Mouse (Mus musculus) MEL (cell line): Measurements from ENCODE around the gene Ypel4. TPM values are rescaled to one million over a fixed set of nuclear protein-coding genes. Genes with fewer than 3 reads are reported as not detected.

Experiments used
- DNase-seq: peaks from one replicate; pipeline ENCODE4 v3.0.0; 2011; ENCODE audit warnings: low read depth, low spot score
- H3K27ac ChIP-seq: 2 replicates; pipeline ENCODE4 v1.5.1; 2012; ENCODE audit warnings: low read depth, mild to moderate bottlenecking, control low read depth, low read length, moderate library complexity; ENCODE audit not compliant: control insufficient read depth
- H3K27me3 ChIP-seq, 2 experiments: fragments of 150-350 bp in 1 of 2; sonication (generic) in 1 of 2; 2 replicates each; pipeline ENCODE4 v1.6.1; 2012; ENCODE audit warnings: low read length in 2 of 2, mild to moderate bottlenecking in 2 of 2, improper control_type of control experiment in 1 of 2, moderate library complexity in 1 of 2; ENCODE audit not compliant: insufficient read depth in 2 of 2, control insufficient read depth in 1 of 2
- H3K36me3 ChIP-seq, 2 experiments: 2 replicates each; pipeline ENCODE4 v1.6.1; 2012 to 2014; ENCODE audit warnings: low read length in 2 of 2, improper control_type of control experiment in 1 of 2, inconsistent platforms in 1 of 2, mild to moderate bottlenecking in 1 of 2; ENCODE audit not compliant: insufficient read depth in 2 of 2, control insufficient read depth in 1 of 2
- H3K4me1 ChIP-seq, 2 experiments: fragments of 150-350 bp in 1 of 2; sonication (generic) in 1 of 2; 2 replicates each; pipeline ENCODE4 v1.6.1; 2012; ENCODE audit warnings: low read length in 2 of 2, improper control_type of control experiment in 1 of 2, mild to moderate bottlenecking in 1 of 2; ENCODE audit not compliant: insufficient read depth in 2 of 2, control insufficient read depth in 1 of 2
- H3K4me3 ChIP-seq, 2 experiments: fragments of 150-350 bp in 1 of 2; sonication (generic) in 1 of 2; 2 replicates each; pipeline ENCODE4 v1.5.1; 2012; ENCODE audit warnings: low read depth in 2 of 2, low read length in 2 of 2, mild to moderate bottlenecking in 2 of 2, moderate library complexity in 2 of 2, control low read depth in 1 of 2, improper control_type of control experiment in 1 of 2; ENCODE audit not compliant: control insufficient read depth in 1 of 2, insufficient read depth in 1 of 2
- H3K79me2 ChIP-seq: 2 replicates; pipeline ENCODE4 v1.6.1; 2012; ENCODE audit warnings: mild to moderate bottlenecking, low read length, moderate library complexity; ENCODE audit not compliant: control insufficient read depth, poor library complexity, insufficient read depth
- H3K9ac ChIP-seq: 2 replicates; pipeline ENCODE4 v1.6.1; 2012; ENCODE audit warnings: low read depth, mild to moderate bottlenecking, control low read depth, low read length, moderate library complexity; ENCODE audit not compliant: control insufficient read depth, poor library complexity, severe bottlenecking
- H3K9me3 ChIP-seq: fragments of 150-350 bp; sonication (generic); replicated peaks from 2 replicates; pipeline ENCODE4 v1.6.1; 2012; ENCODE audit warnings: mild to moderate bottlenecking, low read length, improper control_type of control experiment, moderate library complexity; ENCODE audit not compliant: insufficient read depth
- CHD1 ChIP-seq: IDR thresholded peaks from 2 replicates; pipeline ENCODE4 v1.6.1; 2012; ENCODE audit warnings: low read depth, mild to moderate bottlenecking, inconsistent platforms, low read length, improper control_type of control experiment
- CHD2 ChIP-seq: IDR thresholded peaks from 2 replicates; pipeline ENCODE4 v1.6.1; 2011; ENCODE audit warnings: low read length, improper control_type of control experiment
- ELF1 ChIP-seq: IDR thresholded peaks from 2 replicates; pipeline ENCODE4 v1.6.1; 2014; ENCODE audit warnings: low read depth, mild to moderate bottlenecking, inconsistent platforms, low read length, improper control_type of control experiment, moderate library complexity
- EP300 ChIP-seq, 2 experiments: IDR thresholded peaks; 2 replicates each; pipeline ENCODE4 v1.6.1; 2011; ENCODE audit warnings: improper control_type of control experiment in 2 of 2, low read length in 2 of 2, low read depth in 1 of 2, mild to moderate bottlenecking in 1 of 2
- ETS1 ChIP-seq: IDR thresholded peaks from 2 replicates; pipeline ENCODE4 v1.6.1; 2012; ENCODE audit warnings: low read depth, mild to moderate bottlenecking, inconsistent platforms, low read length, improper control_type of control experiment, moderate library complexity
- GATA1 ChIP-seq: IDR thresholded peaks from 2 replicates; pipeline ENCODE4 v1.6.1; 2011; ENCODE audit warnings: low read depth, low read length, improper control_type of control experiment
- HCFC1 ChIP-seq: IDR thresholded peaks from 2 replicates; pipeline ENCODE4 v1.6.1; 2012; ENCODE audit warnings: low read depth, mild to moderate bottlenecking, inconsistent platforms, low read length, improper control_type of control experiment, moderate library complexity
- JUND ChIP-seq: IDR thresholded peaks from 2 replicates; pipeline ENCODE4 v1.6.1; 2011; ENCODE audit warnings: low read depth, mild to moderate bottlenecking, improper control_type of control experiment, low read length
- MAFK ChIP-seq: IDR thresholded peaks from 2 replicates; pipeline ENCODE4 v1.6.1; 2011; ENCODE audit warnings: low read depth, mild to moderate bottlenecking, low read length, improper control_type of control experiment, borderline replicate concordance
- MAX ChIP-seq: IDR thresholded peaks from 2 replicates; pipeline ENCODE4 v1.6.1; 2011; ENCODE audit warnings: low read length, improper control_type of control experiment
- MAZ ChIP-seq: IDR thresholded peaks from 2 replicates; pipeline ENCODE4 v1.6.1; 2012; ENCODE audit warnings: low read depth, mild to moderate bottlenecking, inconsistent platforms, low read length, improper control_type of control experiment
- MEF2A ChIP-seq: IDR thresholded peaks from 2 replicates; pipeline ENCODE4 v1.6.1; 2014; ENCODE audit warnings: low read depth, mild to moderate bottlenecking, inconsistent platforms, low read length, improper control_type of control experiment; ENCODE audit not compliant: poor library complexity, insufficient replicate concordance, severe bottlenecking; ENCODE audit errors: extremely low read depth
- MXI1 ChIP-seq: IDR thresholded peaks from 2 replicates; pipeline ENCODE4 v1.6.1; 2011; ENCODE audit warnings: mild to moderate bottlenecking, low read depth, low read length, improper control_type of control experiment
- RCOR1 ChIP-seq: IDR thresholded peaks from 2 replicates; pipeline ENCODE4 v1.6.1; 2012; ENCODE audit warnings: low read depth, mild to moderate bottlenecking, inconsistent platforms, low read length, improper control_type of control experiment
- SIN3A ChIP-seq: IDR thresholded peaks from 2 replicates; pipeline ENCODE4 v1.6.1; 2012; ENCODE audit warnings: low read length, improper control_type of control experiment, inconsistent platforms
- TAL1 ChIP-seq: IDR thresholded peaks from 2 replicates; pipeline ENCODE4 v1.6.1; 2012; ENCODE audit warnings: mild to moderate bottlenecking, inconsistent platforms, low read length, moderate library complexity, mixed read lengths
- TCF12 ChIP-seq: IDR thresholded peaks from 2 replicates; pipeline ENCODE4 v1.6.1; 2014; ENCODE audit warnings: low read depth, mild to moderate bottlenecking, inconsistent platforms, low read length, improper control_type of control experiment, moderate library complexity
- UBTF ChIP-seq: IDR thresholded peaks from 2 replicates; pipeline ENCODE4 v1.6.1; 2012; ENCODE audit warnings: low read depth, mild to moderate bottlenecking, inconsistent platforms, low read length, improper control_type of control experiment, moderate library complexity, borderline replicate concordance; ENCODE audit not compliant: insufficient read depth
- USF1 ChIP-seq: IDR thresholded peaks from 2 replicates; pipeline ENCODE4 v1.6.1; 2014; ENCODE audit warnings: low read depth, mild to moderate bottlenecking, inconsistent platforms, low read length, improper control_type of control experiment, moderate library complexity
- USF2 ChIP-seq, 2 experiments: IDR thresholded peaks; 2 replicates each; pipeline ENCODE4 v1.6.1; 2011 to 2012; ENCODE audit warnings: improper control_type of control experiment in 2 of 2, low read length in 2 of 2, borderline replicate concordance in 1 of 2, inconsistent platforms in 1 of 2, low read depth in 1 of 2, mild to moderate bottlenecking in 1 of 2; ENCODE audit not compliant: insufficient read depth in 1 of 2
- ZKSCAN1 ChIP-seq: IDR thresholded peaks from 2 replicates; pipeline ENCODE4 v1.6.1; 2012; ENCODE audit warnings: low read depth, mild to moderate bottlenecking, inconsistent platforms, low read length, improper control_type of control experiment, moderate library complexity
- polyA plus RNA-seq, 2 experiments: library from polyadenylated mRNA; stranded (reverse) in 1 of 2; unstranded in 1 of 2; fragments of >175 nt in 1 of 2; fragments of >200 nt in 1 of 2; gene quantifications; 2 replicates each; pipeline versions ENCODE4 v1.2.1 to v1.2.4; 2012; ENCODE audit warnings: low replicate concordance in 2 of 2, low read depth in 1 of 2; ENCODE audit not compliant: insufficient read length in 2 of 2, insufficient read depth in 1 of 2, missing spikeins in 1 of 2
- total RNA-seq: library from RNA; depleted of rRNA; stranded (reverse); fragments of 300-350 nt; gene quantifications from 2 replicates; pipeline ENCODE4 v1.2.3, GENCODE M21; 2012

Ypel4 gene
- total and polyA plus RNA-seq, 3 experiments: 0.06 TPM; not detected in 2

DNA sequence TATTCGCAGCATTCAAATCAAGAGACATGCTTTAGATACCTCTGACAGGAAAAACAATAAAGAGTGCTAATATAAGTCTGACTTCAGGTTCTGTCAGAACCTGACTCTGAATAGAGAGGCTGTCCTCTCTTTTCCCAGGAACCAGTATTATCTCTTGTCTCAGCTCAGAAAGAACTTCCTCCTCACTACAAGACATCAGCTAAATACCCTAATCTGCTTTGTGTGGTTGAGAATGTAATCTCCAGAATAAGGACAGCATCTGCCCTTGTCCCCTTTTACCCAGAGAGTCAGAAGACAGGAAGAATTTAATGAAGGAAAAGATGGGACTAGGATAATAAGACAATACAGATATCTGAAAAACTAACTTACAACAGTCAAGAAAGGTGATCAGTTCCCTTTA, 30.4 kb upstream of the Ypel4 start:
- H3K4me1 ChIP-seq: peaks cover 13 to 19% of the 10 kb centered on the region in 2 experiments
- peaks cover 2 to 42% of the 10 kb centered on the region in 2 experiments; a peak in 3 of 4 replicates for H3K36me3 ChIP-seq
- TF ChIP-seq MAX (no peak), ETS1 (peak; percentile 61), ZKSCAN1 (no peak), MAZ (no peak), CHD2 (no peak), MXI1 (peak; percentile 57), SIN3A (peak; percentile 79), GATA1 (peak; percentile 92), HCFC1 (no peak), USF2 (IDR thresholded peaks at IDR 0.05; ENCODE audit: borderline replicate concordance in 1 of 2, insufficient read depth in 1 of 2, low read depth in 1 of 2, low read length in 2 of 2) (no peak), EP300 (IDR thresholded peaks at IDR 0.05; ENCODE audit: low read depth in 1 of 2, low read length in 2 of 2) (peak; percentile 85 to 88), TCF12 (peak; percentile 81), TAL1 (peak; percentile 77), RCOR1 (peak; percentile 74; the same call in 1 of the 2 replicates)
- TF ChIP-seq, all 39 proteins: peak for 8
- H3K27me3 ChIP-seq: no peaks in the 10 kb centered on the region
- no peak overlapping the region for H3K9ac ChIP-seq
- peaks cover 23% of the 10 kb centered on the region for H3K79me2 ChIP-seq
- H3K27ac ChIP-seq: peak overlapping the region; percentile 51; the same call in 1 of the 2 replicates
- H3K4me3 ChIP-seq: no peak overlapping the region
- no peaks in the 10 kb centered on the region for H3K9me3 ChIP-seq
- peak; percentile 73 for DNase-seq

DNA sequence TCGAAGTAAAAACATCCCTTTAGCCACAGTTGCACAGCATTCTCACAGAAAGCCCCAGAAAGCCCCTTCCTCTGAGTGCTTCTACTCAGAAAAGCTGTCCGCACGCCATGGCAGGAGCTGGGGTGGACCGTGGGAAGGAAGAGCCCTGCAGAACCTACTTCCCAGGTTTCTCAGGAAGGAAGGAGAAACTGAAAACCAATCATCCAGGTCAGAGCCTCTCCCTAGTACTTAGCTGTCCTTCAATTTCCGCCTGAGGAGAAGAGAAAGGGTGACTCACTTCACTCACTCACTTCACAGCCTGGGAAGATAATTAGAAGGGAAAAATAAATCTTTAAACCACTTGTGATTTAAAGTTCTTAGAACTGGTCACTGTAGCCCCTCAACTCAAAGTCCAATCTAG, 29.5 kb upstream of the Ypel4 start:
- TF ChIP-seq UBTF (no peak), USF1 (no peak), JUND (no peak), MEF2A (no peak), MAFK (no peak), CHD1 (no peak), ELF1 (no peak)
- DNase-seq: no peak
- H3K27me3 ChIP-seq: no peaks in the 10 kb centered on the region
- H3K36me3 ChIP-seq: peaks cover 5 to 50% of the 10 kb centered on the region in 2 experiments; a peak in 3 of 4 replicates
- peaks cover 14 to 19% of the 10 kb centered on the region in 2 experiments for H3K4me1 ChIP-seq
- no peak overlapping the region for H3K4me3 ChIP-seq
- no peaks in the 10 kb centered on the region for H3K9me3 ChIP-seq
- H3K79me2 ChIP-seq: peaks cover 31% of the 10 kb centered on the region
- 0 out of 2 replicates have a peak overlapping the region, but pooled peaks have one; percentile 31 for H3K27ac ChIP-seq
- H3K9ac ChIP-seq: no peak overlapping the region
